Comparison of ENCODE assay signal across 11 mouse cellular contexts in the genomic region with DNA sequence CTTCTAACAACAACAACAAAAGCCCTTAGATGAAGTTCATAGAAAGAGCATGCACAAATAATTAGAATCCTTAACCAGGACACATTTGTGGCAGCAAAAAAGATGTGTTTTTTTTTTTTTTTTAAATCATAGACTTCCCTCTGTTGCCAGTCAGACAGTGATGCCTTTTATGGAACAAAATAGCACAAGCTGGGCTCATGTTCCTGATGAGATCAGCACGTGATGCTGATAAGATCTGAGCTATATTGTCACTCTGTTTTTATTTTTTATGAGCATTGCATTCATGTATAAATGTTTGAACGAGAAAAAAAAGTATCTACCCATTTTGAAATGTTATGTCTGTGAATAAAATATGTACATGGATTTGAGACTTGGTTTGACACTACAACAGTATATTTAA.
"Had no signal": no experiment of that assay in that cellular context is flagged by ENCODE, and none has a peak within 500 bp of the region (broad histone marks: within the 10 kb centered on the region; RNA-seq: fewer than 3 reads in every experiment).

No protein-coding gene starts in this region.

- DNase-seq: kidney, adult 9 months; kidney, postnatal 10 days; kidney, postnatal 36 days; liver, embryonic 13.5 days; lung, adult 2 months; lung, postnatal 14 days; lung, postnatal 4 days; thymus, adult 18-20 months; thymus, postnatal 36 days had no signal

- H3K4me3 ChIP-seq: left cerebral cortex, adult 2 months; liver, embryonic 13.5 days; midbrain, embryonic 12.5 days had no signal

- H3K27me3 ChIP-seq: liver, embryonic 13.5 days; midbrain, embryonic 12.5 days had no signal

- H3K9me3 ChIP-seq: liver, embryonic 13.5 days; midbrain, embryonic 12.5 days had no signal

- H3K36me3 ChIP-seq: liver, embryonic 13.5 days; midbrain, embryonic 12.5 days had no signal

- H3K4me1 ChIP-seq: liver, embryonic 13.5 days had no signal

- H3K4me2 ChIP-seq: liver, embryonic 13.5 days; midbrain, embryonic 12.5 days had no signal

- H3K27ac ChIP-seq: left cerebral cortex, adult 2 months; liver, embryonic 13.5 days; midbrain, embryonic 12.5 days had no signal

- H3K9ac ChIP-seq: liver, embryonic 13.5 days; midbrain, embryonic 12.5 days had no signal
